19 mouse cellular contexts compared by ENCODE assay signal in genomic region chrX:136274542-136274941, GRCm38 (mm10). TPM values are rescaled to one million over a fixed set of nuclear protein-coding genes. Genes with fewer than 3 reads are reported as not detected.
DNase-seq lines count a peak whose midpoint lies in the region; ATAC-seq and TF ChIP-seq lines count a peak whose summit lies in the region.
"Had no signal": no experiment of that assay in that cellular context is flagged by ENCODE, and none has a peak within 500 bp of the region (broad histone marks: within the 10 kb centered on the region; RNA-seq: fewer than 3 reads in every experiment).

No protein-coding gene starts in this region.

- no peaks in the 10 kb centered on the region for H3K36me3 ChIP-seq in heart, embryonic 15.5 days
- H3K36me3 ChIP-seq in midbrain, embryonic 14.5 days (ENCODE audit: control insufficient read depth, insufficient read depth, low read length) = peaks cover 3% of the 10 kb centered on the region; the same call in 1 of the 2 replicates
- H3K36me3 ChIP-seq in midbrain, embryonic 11.5 days (ENCODE audit: control insufficient read depth, insufficient read depth, low read length) = no peaks in the 10 kb centered on the region
- H3K36me3 ChIP-seq: liver, embryonic 13.5 days; neural tube, embryonic 15.5 days had no signal

- 23% methylated on average over 3 of the region's 3 CpGs for WGBS in heart, embryonic 15.5 days
- 17% methylated on average over 3 of the region's 3 CpGs for WGBS in midbrain, embryonic 14.5 days
- 28% methylated on average over 3 of the region's 3 CpGs for WGBS in midbrain, embryonic 11.5 days

- intact Hi-C loops in heart, postnatal 10 days (cut with DNase I) = no loop called here

- H3K4me1 ChIP-seq in heart, embryonic 15.5 days (replicated peaks) = peaks cover 5% of the 10 kb centered on the region; the same call in 1 of the 2 replicates
- H3K4me1 ChIP-seq in midbrain, embryonic 14.5 days (ENCODE audit: control insufficient read depth, insufficient read depth, low read length) = 0 out of 2 replicates have a peak, but pooled peaks cover 11% of the 10 kb centered on the region
- H3K4me1 ChIP-seq in midbrain, embryonic 11.5 days (ENCODE audit: control insufficient read depth, insufficient read depth, low read length) = peaks cover 2% of the 10 kb centered on the region

- no peak for DNase-seq in heart, postnatal 10 days
- DNase-seq in midbrain, embryonic 14.5 days = peak; percentile 13
- DNase-seq in midbrain, embryonic 11.5 days (ENCODE audit: low spot score, missing footprints) = no peak
- peak; percentile 23 for DNase-seq in embryo, embryonic 9.5 days (ENCODE audit: extremely low spot score)
- no peak for DNase-seq in yolk sac, embryonic 10.5 days (ENCODE audit: low spot score)
- DNase-seq in layer of hippocampus, adult 2 months (ENCODE audit: low spot score in 2 of 2) = no peak
- DNase-seq: adrenal gland, adult 2 months; cerebellum, adult 8-10 months; gastrocnemius, postnatal 36 days; kidney, adult 11 months; layer of hippocampus, postnatal 36 days; liver, embryonic 13.5 days; right cerebral cortex, adult 18-20 months had no signal

- ATAC-seq in heart, embryonic 15.5 days (replicated peaks; ENCODE audit: insufficient number of reproducible peaks, insufficient read depth, low FRiP score, low read depth) = no peak
- no peak for ATAC-seq in midbrain, embryonic 14.5 days (ENCODE audit: low FRiP score, low TSS enrichment)
- ATAC-seq in midbrain, embryonic 11.5 days (ENCODE audit: low FRiP score) = no peak

- no peak overlapping the region for H3K4me3 ChIP-seq in heart, embryonic 15.5 days
- H3K4me3 ChIP-seq in midbrain, embryonic 14.5 days (replicated peaks; ENCODE audit: low read depth, low read length) = no peak overlapping the region
- no peak overlapping the region for H3K4me3 ChIP-seq in midbrain, embryonic 11.5 days (ENCODE audit: low read depth, low read length)
- no peak overlapping the region for H3K4me3 ChIP-seq in layer of hippocampus, adult 2 months
- H3K4me3 ChIP-seq: limb, embryonic 10.5 days; liver, embryonic 13.5 days; neural tube, embryonic 15.5 days had no signal

- H3K4me2 ChIP-seq in heart, embryonic 15.5 days = no peak overlapping the region
- no peak overlapping the region for H3K4me2 ChIP-seq in midbrain, embryonic 14.5 days (ENCODE audit: low read length)
- no peak overlapping the region for H3K4me2 ChIP-seq in midbrain, embryonic 11.5 days
- H3K4me2 ChIP-seq: hindbrain, embryonic 14.5 days; liver, embryonic 13.5 days; neural tube, embryonic 15.5 days had no signal

- no peaks in the 10 kb centered on the region for H3K27me3 ChIP-seq in heart, embryonic 15.5 days
- no peaks in the 10 kb centered on the region for H3K27me3 ChIP-seq in midbrain, embryonic 14.5 days (ENCODE audit: control insufficient read depth, insufficient read depth, low read length)
- no peaks in the 10 kb centered on the region for H3K27me3 ChIP-seq in midbrain, embryonic 11.5 days (ENCODE audit: control insufficient read depth, insufficient read depth, low read length)
- H3K27me3 ChIP-seq: CH12.LX; liver, embryonic 13.5 days; neural tube, embryonic 15.5 days had no signal

- no peaks in the 10 kb centered on the region for H3K9me3 ChIP-seq in heart, embryonic 15.5 days (replicated peaks)
- H3K9me3 ChIP-seq in midbrain, embryonic 14.5 days (ENCODE audit: control insufficient read depth, low read length) = no peaks in the 10 kb centered on the region
- H3K9me3 ChIP-seq in midbrain, embryonic 11.5 days (ENCODE audit: control insufficient read depth, low read length) = no peaks in the 10 kb centered on the region
- H3K9me3 ChIP-seq: limb, embryonic 10.5 days; liver, embryonic 13.5 days; neural tube, embryonic 15.5 days had no signal

- no peak overlapping the region for H3K9ac ChIP-seq in heart, embryonic 15.5 days
- H3K9ac ChIP-seq in midbrain, embryonic 14.5 days (replicated peaks; ENCODE audit: low read length) = no peak overlapping the region
- H3K9ac ChIP-seq in midbrain, embryonic 11.5 days (ENCODE audit: low read length) = no peak overlapping the region
- H3K9ac ChIP-seq: hindbrain, embryonic 14.5 days; liver, embryonic 13.5 days; neural tube, embryonic 15.5 days had no signal

- peak overlapping the region; percentile 53 for H3K27ac ChIP-seq in heart, embryonic 15.5 days
- no peak overlapping the region for H3K27ac ChIP-seq in midbrain, embryonic 14.5 days (replicated peaks; ENCODE audit: low read depth, low read length)
- no peak overlapping the region; the same call in 1 of the 2 replicates for H3K27ac ChIP-seq in midbrain, embryonic 11.5 days (ENCODE audit: low read depth, low read length)
- H3K27ac ChIP-seq in layer of hippocampus, adult 2 months = no peak overlapping the region
- H3K27ac ChIP-seq: hindbrain, embryonic 14.5 days; limb, embryonic 10.5 days; liver, embryonic 13.5 days; macrophage; neural tube, embryonic 15.5 days had no signal

- TF ChIP-seq CTCF in layer of hippocampus, adult 2 months (conservative IDR thresholded peaks at IDR 0.05) = no peak

RNA-seq across cellular contexts. Expression of gene Bex3, which starts 4.5 kb away (rescaled TPM):
- polyA plus RNA-seq in heart, embryonic 15.5 days (2015; fragmentation: Nextera tagmentation; extraction: Ambion mirVana) = 396 and 413 TPM in 2 replicates
- 10 to 100 TPM; 84.6 to 84.9 TPM for total RNA-seq in heart, postnatal 10 days (2021)
- 670 and 741 TPM in 2 replicates for polyA plus RNA-seq in midbrain, embryonic 14.5 days (2014; fragmentation: Nextera tagmentation; extraction: Ambion mirVana)
- 666 and 674 TPM in 2 replicates for polyA plus RNA-seq in midbrain, embryonic 11.5 days (2014; fragmentation: Nextera tagmentation; extraction: Ambion mirVana)
- 100 to 1,000 TPM; 301 to 311 TPM for total RNA-seq in layer of hippocampus, adult 2 months (2021)

RNA-seq across cellular contexts. Expression of gene Tceal9, which starts 29.7 kb away (rescaled TPM):
- 377 and 423 TPM in 2 replicates for polyA plus RNA-seq in heart, embryonic 15.5 days (2015; fragmentation: Nextera tagmentation; extraction: Ambion mirVana)
- total RNA-seq in heart, postnatal 10 days (2021) = 100 to 1,000 TPM in 1 of 2 experiments, 10 to 100 TPM in 1; 99.6 to 103 TPM
- polyA plus RNA-seq in midbrain, embryonic 14.5 days (2014; fragmentation: Nextera tagmentation; extraction: Ambion mirVana) = 319 and 320 TPM in 2 replicates
- 418 and 447 TPM in 2 replicates for polyA plus RNA-seq in midbrain, embryonic 11.5 days (2014; fragmentation: Nextera tagmentation; extraction: Ambion mirVana)
- 10 to 100 TPM; 89.7 to 92.3 TPM for total RNA-seq in layer of hippocampus, adult 2 months (2021)

RNA-seq across cellular contexts. Expression of gene Bex1, which starts 59.2 kb away (rescaled TPM):
- polyA plus RNA-seq in heart, embryonic 15.5 days (2015; fragmentation: Nextera tagmentation; extraction: Ambion mirVana) = 189 and 225 TPM in 2 replicates
- total RNA-seq in heart, postnatal 10 days (2021) = 10 to 100 TPM; 30.4 to 36.3 TPM
- 195 and 260 TPM in 2 replicates for polyA plus RNA-seq in midbrain, embryonic 14.5 days (2014; fragmentation: Nextera tagmentation; extraction: Ambion mirVana)
- 109 and 129 TPM in 2 replicates for polyA plus RNA-seq in midbrain, embryonic 11.5 days (2014; fragmentation: Nextera tagmentation; extraction: Ambion mirVana)
- 10 to 100 TPM; 75.0 to 76.6 TPM for total RNA-seq in layer of hippocampus, adult 2 months (2021)
- total RNA-seq: CH12.LX had no signal

RNA-seq across cellular contexts. Expression of gene Tceal7, which starts 60.0 kb away (rescaled TPM):
- polyA plus RNA-seq in heart, embryonic 15.5 days (2015; fragmentation: Nextera tagmentation; extraction: Ambion mirVana) = 12.0 and 20.2 TPM in 2 replicates
- total RNA-seq in heart, postnatal 10 days (2021) = 10 to 100 TPM in 1 of 2 experiments, 1 to 10 TPM in 1; 5.3 to 19.6 TPM
- 1.8 and 1.9 TPM in 2 replicates for polyA plus RNA-seq in midbrain, embryonic 14.5 days (2014; fragmentation: Nextera tagmentation; extraction: Ambion mirVana)
- 0.81 and 1.0 TPM in 2 replicates for polyA plus RNA-seq in midbrain, embryonic 11.5 days (2014; fragmentation: Nextera tagmentation; extraction: Ambion mirVana)
- total RNA-seq in layer of hippocampus, adult 2 months (2021) = 1 to 10 TPM; 2.1 to 2.4 TPM
- total RNA-seq: adrenal gland, adult 2 months; CH12.LX had no signal
- polyA plus RNA-seq: adrenal gland, adult 2 months had no signal

Comparison
In these comparisons a context has a peak if more than half of its experiments do, and no peak if none do; other contexts are left out.
1. DNase-seq: peak in midbrain, embryonic 14.5 days (single experiment) and embryo, embryonic 9.5 days (single experiment); none in heart, postnatal 10 days (0 of 2), midbrain, embryonic 11.5 days (single experiment), yolk sac, embryonic 10.5 days (single experiment) and layer of hippocampus, adult 2 months (0 of 2).